Mouse (Mus musculus) layer of hippocampus, postnatal 36 days (tissue): ENCODE data around the gene Dnajc3. TPM values are rescaled to one million over a fixed set of nuclear protein-coding genes. Genes with fewer than 3 reads are reported as not detected.
"Not testable (repeated sequence)": the region's sequence is repeated elsewhere in the genome, so short reads cannot be mapped to it uniquely, and the experiment has no call there.

Experiments used
- DNase-seq, 2 experiments: peaks; one replicate each; pipeline ENCODE4 v3.0.0; 2022
- total RNA-seq, 2 experiments: library from RNA; stranded (reverse); gene quantifications; 2 replicates each; pipeline ENCODE4 v1.2.3; 2021

Gene Dnajc3
- total RNA-seq, 2 experiments from 2014 or later, result 41.8 to 50.9 TPM

DNA sequence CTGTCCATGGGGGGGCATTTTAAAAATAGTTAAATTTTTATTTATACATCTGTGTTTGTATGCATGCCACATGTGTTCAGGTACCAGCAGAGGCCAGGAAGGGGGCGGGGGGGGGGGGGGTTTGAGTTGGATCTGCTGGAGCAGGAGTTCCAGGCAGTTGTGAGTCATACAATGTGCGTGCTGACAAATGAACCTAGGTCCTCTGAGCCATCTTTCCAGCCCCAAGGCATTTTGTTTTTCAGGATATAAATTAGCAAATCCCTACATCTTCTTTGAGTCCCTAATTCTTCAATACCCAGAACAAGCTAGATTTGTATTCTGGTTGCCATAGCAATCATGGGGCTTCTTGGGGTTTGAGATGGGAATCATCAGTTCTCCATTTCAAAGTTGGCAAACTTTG is 6.6 kb upstream of the Dnajc3 start:
- DNase-seq, result no peak

DNA sequence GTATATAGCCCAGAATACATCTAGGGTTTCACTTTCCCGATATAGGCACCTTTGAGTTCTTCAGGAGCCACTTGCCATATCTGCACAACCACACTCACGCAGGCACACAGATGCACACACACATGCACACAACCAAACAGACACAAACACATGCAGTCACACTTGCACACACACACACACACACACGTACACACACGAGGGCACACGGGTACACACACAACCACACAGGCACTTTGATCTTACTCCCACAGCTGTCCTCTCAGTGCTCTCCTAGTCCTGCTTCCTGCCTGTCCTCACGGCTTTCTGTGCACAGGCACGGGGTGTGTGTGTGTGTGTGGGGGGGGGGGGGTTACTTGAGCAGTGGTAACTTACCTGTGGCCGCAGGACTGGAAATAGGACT is 4.8 kb upstream of the Dnajc3 start:
- no peak for DNase-seq

DNA sequence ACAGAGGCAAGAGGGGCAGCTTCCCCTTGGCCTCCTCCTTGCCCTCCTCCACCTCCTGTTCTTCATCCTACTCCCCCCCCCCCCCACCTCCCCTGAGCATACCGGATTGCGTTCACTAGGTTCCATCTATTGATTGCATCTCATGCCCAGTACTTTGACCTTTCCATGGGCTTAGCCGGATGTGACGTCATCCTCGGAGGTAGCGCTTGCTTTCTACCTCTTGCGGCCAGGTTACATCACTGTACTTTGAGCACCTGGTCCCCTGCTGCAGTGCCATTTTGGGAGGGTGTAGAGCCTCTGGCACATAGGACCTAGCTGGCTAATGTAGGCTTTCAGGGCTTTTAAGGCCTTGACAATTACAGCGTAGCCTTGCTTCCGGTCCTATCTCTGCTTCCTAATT is 3.1 kb upstream of the Dnajc3 start:
- no peak for DNase-seq

DNA sequence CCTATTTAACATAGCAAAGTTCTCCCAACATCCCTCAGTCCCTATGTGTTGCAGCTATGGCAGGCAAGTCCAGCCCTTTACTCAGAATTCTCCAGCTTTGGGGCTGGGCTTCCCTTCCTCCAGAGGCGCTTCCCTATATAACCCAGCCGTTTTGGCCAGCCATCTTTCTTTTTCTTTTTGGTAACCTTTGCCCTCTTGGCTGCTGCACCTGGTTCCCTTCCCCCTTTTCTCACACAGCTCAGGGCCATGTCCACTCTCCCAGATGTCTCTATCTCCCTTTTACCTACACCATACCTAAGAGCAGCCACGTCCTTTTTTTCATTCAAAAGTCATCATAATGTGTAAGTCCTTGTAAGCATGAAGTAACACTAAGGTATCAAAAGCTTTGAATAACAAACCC is 1.5 kb upstream of the Dnajc3 start:
- no peak for DNase-seq

DNA sequence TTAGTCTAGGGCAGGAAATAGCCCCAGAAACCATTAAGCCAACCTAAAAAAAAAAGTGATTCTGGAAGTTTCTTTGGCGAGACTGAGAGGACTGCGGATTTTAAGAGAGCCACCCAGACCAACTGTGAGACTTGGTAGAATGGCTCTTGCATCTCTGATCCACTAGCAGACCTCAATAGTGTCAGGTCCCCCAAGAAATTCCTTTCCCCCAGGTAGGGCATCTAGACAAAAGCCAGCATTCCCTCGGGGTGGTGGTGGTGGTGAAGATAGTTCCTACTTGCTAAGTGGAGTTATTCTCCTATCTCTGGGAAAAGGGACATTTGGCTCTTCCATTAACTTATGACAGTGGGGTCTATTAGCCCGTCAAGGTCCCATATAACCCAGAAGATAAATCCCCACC is 824 bp upstream of the Dnajc3 start:
- no peak for DNase-seq

DNA sequence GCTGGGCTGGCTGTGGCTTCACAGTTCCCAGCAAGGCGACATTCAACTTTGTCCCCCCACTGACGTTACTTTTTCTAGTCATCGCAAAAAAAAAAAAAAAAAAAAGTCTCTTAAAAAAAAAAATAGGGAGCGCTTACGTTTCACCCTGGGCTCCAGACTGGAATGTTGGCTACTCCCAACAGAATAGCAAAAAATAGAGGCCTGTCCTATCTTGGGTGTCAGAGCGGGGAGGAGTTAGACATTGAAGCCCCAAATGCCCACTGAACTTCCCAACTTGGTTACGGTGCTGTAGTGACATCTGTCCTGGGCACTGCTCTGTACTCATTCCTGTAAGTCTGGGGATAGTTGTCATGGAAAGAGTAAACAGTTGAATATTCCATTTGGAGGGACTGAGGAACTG is 775 bp downstream of the Dnajc3 start:
- DNase-seq, result no peak

DNA sequence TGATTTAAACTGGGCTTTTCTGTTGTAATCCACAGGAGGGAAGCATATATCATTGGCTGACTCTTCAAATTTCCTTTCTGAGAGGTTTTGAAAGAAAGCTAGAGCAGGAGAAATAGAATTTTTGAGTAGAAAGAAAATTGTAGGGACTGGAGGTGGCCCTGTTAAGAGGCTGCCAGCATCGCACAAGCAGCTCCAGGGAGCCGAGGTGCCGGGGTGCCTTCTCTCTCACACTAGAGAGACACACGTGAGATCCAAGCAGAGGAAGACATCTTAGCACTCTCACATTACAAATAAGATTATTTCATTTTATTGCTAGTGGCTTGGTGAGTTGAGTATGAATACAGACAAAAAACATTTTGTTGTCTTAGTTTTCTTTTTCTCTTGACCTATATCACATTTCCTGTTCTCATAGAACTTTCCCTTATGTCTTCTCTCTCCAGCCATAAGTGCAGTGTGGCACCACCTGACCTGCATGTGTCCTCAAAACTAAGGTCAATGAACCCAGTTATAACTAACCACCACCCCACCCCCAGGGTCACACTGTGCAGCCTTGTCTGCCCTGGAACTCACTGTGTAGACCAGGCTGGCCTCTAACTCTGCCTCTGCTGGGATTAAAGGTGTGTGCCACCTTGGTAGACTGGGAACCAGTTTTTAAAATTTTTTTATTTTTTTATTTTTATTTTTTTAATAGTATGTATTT is 3.2 kb downstream of the Dnajc3 start:
- no peak for DNase-seq

DNA sequence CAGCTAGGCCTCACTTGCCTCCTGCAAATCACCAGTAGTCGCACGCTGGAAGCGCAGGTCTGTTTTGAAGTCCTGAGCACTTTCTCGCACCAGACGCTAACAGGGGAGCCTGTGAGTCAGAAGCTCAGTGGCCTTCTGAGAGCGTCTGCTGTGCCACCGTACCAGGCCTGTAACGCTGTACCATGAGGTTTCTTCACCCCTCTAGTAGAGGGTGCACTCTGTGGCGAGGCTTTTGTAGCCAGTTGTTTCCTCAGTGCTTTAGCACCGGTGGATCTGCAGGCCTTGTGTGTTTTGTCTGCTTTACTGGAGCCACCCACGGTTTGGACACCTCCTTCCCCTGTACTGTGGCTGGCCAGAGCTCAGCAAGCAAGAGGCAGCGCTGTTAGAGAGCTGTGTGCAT is 4.3 kb downstream of the Dnajc3 start:
- DNase-seq, result no peak

DNA sequence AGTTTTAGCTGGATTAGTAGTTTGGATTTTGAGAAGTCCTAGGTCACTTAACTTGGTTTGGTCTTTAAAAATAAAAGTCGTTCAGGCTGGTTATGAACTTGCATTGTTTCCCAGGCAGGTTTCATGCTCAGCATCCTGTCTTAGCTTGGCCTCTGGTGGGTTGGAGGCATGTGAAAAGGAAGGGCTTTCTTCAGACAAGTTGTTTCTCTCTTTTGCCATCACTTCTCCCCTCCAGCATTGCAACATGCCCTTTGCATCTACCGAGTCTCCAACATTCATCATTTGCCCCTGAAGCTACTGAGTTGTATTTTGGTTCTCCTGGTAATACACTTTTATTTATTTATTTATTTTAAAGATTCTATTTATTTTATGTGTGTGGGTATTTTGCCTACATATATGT is 6.9 kb downstream of the Dnajc3 start:
- DNase-seq, result no peak

DNA sequence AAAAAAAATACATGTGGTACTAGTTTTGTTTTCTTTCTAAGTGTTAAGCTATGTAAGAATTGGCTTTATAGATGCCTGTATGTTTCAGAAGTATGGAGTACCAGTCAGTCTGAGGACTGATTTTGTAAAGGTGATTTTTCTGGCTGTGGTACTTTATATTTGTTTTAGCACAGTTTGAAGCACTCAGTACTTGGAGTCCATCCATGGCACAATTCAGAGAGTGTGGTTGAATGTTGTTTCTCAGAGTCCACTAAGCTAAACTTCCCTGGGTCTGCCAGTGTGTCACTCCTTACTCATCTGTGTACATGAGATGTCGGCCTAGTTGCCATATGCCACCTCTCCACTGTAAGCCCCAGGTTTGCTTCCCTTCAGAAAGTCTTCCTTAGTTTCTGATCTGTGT is 11.1 kb downstream of the Dnajc3 start:
- no peak for DNase-seq

DNA sequence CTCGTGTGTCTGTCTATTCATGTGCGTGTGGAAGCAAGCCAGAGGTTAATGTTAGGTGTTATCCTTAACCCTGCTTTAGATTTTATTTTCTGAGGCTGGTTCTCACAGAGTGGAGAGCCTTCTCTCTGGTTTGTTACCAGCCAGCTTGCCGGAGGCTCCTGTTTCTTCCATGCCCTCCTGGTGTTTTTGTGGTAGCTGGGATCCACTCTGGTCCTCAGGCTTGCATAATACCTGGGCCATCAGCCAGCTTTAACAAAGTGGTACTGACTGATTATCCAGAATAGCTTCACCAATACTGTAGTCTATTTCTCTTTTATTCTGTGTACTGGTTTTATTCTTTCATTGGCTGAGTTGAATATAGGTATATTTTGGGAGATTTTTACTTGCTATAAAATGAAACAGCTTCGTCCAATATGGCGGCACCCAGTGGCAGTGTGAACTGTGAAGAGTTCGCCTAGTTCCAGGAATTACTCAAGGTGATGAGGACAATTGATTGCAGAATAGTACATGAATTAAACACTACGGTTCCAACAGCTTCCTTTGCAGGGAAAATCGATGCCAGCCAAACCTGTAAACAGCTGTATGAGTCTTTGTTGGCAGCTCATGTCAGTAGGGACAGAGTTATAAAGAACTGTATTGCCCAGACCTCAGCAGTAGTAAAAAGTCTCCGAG is 14.3 kb downstream of the Dnajc3 start:
- DNase-seq, result peak; percentile 32 to 36

DNA sequence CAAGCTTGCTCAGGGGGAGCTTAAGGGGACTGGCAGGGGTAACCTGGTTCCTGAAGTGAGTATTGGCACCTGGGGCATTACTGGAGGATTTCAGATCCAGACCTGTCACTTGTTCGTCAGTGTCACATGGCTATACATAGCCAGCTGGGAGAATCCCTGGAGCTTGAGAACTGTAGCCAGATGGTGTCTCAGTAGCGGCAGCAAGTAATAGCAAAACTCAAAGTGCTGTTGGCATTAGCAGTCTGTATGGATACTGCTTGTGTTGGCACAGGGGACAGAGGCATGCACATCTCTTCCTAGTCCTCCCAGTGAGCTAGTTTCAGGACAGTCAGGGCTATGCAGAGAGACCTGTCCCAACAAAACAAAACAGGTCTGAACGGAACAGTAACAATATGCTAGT is 20.2 kb downstream of the Dnajc3 start:
- no peak for DNase-seq

DNA sequence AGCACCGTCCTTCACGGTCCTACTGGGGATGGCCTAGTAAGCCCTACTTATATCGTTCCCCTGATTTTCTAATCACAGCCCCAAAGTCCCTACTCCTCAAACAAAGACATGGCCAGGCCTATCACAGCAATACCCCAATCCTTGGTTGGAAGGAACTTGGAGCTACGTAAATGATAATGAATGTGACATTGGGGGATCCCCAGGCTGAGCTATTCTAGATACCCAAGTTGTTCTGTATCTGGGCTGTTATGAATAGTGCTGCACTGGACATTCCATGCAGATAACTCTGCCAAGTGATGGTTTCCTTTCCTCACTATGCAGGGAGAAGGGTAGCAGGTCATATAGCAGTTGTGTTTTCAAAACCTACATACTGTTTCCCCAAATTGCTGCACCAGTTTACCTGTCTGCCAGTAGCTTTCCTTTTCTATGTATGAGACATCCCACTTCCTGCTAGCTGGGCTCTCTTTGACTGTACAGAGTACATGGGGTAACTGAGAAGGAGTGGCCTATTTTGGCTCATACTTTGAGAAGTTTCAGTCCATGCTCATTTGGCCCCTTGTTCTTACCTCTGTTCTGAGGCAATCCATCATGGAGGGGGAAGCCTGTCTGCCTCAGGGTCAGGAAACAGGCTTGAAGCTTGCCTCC is 27.7 kb downstream of the Dnajc3 start:
- DNase-seq, result no peak

DNA sequence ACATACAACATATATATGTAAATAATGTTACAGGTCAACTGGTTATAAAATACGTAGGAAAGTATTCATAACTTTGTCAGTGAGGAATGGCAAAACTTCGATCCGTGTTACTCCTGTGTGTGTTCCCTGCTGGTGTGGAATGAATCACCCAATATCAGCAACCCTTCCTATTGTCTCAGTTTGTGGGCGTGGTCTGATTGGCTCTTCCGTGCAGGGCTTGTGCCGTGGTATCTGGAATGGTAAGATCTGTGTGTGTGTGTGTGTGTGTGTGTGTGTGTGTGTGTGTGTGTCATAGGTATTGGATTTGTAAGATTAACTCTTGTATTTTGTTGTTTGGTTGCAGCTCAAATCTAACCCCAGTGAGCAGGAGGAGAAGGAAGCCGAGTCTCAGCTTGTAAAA is 29.9 kb downstream of the Dnajc3 start:
- DNase-seq, result no peak

DNA sequence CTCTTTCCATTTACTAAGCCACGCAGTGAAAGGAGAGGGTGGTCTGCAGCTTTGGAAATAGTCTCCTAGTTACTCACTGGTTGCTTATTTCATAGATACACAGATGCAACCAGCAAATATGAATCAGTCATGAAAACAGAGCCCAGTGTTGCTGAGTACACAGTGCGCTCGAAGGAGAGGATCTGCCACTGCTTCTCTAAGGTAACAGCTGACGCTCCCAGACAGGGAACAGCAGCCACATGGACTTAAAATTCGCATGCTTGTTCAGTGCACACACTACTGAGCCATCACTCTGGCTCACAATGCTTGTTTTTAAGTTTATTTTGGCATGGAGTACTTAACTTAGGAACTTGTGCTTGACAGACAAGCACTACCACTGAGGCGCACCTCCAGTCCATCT is 34.5 kb downstream of the Dnajc3 start:
- peak in 1 of 2 experiments; percentile 39 for DNase-seq

DNA sequence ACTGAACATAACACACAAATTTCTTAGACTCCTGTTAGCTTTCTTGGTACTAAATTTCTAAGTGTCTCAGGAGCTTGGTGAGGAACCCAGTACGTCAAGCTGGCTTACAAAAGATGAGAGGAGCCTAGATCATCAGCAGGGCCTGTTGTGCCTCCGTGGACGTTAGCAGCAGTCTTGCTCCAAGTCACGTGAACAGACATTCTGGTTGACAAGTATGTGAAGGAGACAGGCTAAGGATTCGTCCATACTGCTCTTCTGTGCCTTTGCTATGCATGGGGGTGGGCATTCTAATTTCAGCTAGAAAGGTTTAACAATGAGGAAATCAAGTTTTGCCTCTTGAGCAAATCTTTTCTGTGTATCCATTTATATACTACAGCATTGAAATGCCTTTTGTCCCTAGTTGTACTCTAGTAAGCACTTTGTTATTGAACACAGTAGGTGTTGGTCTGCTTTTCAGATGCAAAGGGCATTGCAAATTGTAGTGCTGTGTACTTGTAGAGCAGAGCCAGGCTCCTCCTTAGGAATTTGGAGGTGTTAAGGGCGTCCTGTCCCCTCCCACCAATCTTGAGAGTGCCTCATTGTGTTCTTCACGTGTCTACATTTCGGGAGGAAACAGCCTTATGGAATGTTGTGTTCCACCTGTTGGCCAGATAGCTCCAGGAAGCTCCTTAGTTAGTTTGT is 39.5 kb downstream of the Dnajc3 start:
- DNase-seq, result no peak

DNA sequence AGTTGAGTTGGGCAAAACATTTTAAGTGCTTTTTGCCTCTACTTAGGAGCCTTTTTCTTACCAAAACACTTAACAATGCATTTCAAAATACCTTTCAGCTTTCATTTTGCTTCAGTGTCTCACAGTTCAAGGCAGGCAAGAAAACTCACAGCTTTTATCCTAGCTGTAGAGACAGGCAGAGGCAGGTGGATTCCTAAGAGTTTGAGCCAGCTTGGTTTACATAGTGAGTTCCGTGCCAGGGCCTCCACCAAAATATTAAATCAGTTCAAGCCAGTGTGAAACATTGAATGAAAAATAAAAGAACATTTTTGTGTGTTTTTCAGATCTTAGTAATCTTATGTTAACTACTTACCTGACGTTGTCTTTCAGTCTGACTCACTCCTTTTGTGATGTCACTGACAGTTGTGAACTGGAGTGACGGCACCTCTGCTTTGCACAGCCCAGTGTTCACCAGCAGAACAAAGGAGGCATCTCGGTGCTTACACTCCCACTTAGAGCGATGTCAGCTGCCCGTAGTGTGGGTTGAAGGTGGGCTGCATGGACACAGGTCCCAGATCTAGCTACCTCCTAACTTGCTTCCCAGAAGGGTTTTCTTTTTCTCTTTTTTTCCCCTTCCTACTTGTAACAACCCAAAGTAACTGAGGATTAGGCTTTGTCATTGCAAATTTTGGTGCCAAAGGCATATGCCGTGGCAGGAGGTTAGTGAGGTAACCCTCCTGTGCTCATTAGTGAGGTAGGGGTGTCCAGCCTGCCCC is 42.0 kb downstream of the Dnajc3 start:
- no peak for DNase-seq

DNA sequence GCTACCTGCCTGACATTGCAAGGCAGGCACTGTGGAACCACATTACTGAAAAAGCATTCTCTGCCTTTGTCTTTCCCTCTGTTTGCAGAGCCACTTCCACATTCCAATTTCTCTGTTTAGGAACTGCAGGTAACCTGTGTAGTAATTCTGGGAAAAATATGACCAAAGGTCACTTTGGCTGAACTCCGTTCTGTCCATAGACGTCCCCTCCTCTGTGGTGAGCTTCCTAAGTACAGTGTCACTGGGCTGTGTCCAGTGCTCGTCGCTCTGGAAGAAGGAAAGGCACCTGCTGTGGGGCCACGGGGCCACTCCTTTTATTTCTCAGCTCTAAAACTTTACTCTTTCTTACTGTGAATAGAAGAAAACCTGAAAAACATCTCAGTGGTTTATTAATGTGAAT is 42.6 kb downstream of the Dnajc3 start:
- DNase-seq, result no peak

DNA sequence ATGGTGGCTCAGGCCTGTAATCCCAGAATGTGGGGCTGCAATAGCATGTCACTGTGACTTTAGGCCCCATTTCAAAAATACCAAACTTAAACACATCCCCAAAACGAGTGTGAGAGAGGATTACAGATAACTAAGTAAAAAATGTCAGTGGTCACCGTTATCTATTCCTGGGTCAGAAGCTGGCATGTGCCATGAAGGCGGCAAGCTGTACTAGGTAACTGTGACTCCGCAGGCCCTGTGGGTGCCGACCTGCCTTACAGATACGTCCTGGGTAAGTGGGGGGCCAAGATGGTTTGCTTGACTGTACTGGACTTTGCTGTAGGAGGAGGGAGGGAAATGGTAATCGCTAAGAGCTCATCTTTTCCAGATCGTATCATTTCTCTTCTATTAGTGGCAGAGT is 43.1 kb downstream of the Dnajc3 start:
- DNase-seq, result no peak

DNA sequence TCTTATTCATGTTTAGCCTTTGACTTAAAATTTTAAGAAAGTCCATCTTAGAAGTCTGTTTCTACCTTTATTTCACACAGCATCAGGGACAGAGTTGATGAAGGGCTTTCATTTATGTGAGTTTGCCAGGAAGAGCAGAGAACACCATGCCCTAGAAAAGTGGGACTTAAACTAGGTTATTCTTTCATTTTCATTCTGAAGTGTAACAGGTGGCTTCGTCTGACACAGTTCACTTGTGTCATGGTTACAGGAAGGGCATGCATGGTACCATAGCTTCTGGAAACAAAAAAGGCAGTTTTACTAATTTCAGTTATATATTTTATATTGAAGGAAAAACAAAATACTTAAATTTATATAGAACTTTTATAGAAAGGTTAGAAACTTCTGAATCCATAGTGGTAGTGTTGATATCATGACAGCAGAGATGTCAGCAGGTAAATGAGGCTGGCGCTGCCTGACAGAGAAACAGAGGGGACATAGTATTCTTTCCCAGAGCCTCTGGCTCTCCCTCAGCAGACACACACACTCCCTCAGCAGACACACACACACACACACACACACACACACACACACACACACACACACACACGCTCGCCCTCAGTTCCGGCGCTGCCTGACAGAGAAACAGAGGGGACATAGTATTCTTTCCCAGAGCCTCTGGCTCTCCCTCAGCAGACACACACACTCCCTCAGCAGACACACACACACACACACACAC is 44.1 kb downstream of the Dnajc3 start:
- not testable (repeated sequence) for DNase-seq

DNA sequence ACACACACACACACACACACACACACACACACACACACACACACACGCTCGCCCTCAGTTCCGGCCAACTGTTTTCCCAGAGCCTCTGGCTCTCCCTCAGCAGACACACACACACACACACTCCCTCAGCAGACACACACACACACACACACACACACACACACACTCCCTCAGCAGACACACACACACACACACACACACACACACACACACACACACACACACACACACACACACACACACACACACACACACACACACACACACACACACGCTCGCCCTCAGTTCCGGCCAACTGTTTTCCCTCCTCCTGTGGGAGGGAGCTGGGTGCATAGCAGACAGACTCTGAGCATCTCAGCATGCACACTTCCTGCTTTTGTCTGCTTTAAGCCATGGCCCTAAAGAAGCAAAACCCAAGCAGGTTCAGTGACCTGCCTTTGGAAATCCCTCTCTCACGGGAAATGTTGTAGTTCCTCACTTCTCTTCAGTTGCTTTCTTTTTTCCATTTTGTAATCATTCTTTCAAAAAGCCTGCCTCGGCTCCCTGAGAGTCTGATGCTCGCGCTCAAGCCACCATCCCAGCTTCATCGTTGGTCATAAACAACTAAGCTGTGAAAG is 44.8 kb downstream of the Dnajc3 start:
- DNase-seq, result not testable (repeated sequence)

DNA sequence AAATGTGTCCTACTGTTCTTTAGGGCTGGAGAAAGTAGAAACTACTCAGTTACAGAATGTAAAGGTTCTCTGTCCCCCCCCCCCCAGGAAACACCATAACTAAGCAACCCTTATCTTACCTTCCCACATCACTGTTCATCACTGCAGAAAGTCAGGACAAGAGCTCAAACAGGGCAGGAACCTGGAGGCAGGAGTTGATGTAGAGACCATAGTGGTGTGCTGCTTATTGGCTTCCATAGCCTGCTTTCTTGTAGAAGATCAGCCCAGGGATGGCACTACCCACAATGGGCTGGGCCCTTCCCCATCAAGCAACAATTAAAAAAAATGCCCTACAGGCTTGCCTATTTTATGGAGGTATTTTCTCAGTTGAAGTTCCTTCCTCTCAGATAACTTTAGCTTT is 45.6 kb downstream of the Dnajc3 start:
- DNase-seq, result no peak
